Mouse (Mus musculus) neural tube, embryonic 14.5 days (tissue): ENCODE measurements at regions not wholly inside any gene's neighbourhood (a gene's known extent, or its start where the extent isn't known, plus 50 kb on each side); places are given as distances from the start of the nearest gene placed in this dataset.

Experiments
- ATAC-seq: fragments of 200-750 bp; cut with Nextera tagmentation; 2 replicates; pipeline ENCODE4 v1.8.0; 2017; ENCODE audit warnings: low read depth, mild to moderate bottlenecking, moderate TSS enrichment, moderate library complexity
- H3K27ac ChIP-seq: fragments of 300-500 bp; sonication (generic); 2 replicates; pipeline ENCODE4 v1.5.1; 2014; ENCODE audit warnings: low read depth, mild to moderate bottlenecking, control low read depth, low read length, moderate library complexity, mixed read lengths
- H3K27me3 ChIP-seq: fragments of 300-500 bp; sonication (generic); 2 replicates; pipeline ENCODE4 v1.6.1; 2014; ENCODE audit warnings: low read length; ENCODE audit not compliant: control insufficient read depth, insufficient read depth
- H3K36me3 ChIP-seq: fragments of 300-500 bp; sonication (generic); 2 replicates; pipeline ENCODE4 v1.6.1; 2014; ENCODE audit warnings: low read length, mixed read lengths; ENCODE audit not compliant: control insufficient read depth, insufficient read depth
- H3K4me1 ChIP-seq: fragments of 300-500 bp; sonication (generic); 2 replicates; pipeline ENCODE4 v1.6.1; 2014; ENCODE audit warnings: low read length; ENCODE audit not compliant: control insufficient read depth, insufficient read depth
- H3K4me2 ChIP-seq: fragments of 300-500 bp; sonication (generic); 2 replicates; pipeline ENCODE4 v1.6.1; 2014; ENCODE audit warnings: mild to moderate bottlenecking, low read depth, low read length, control low read depth
- H3K4me3 ChIP-seq: fragments of 300-500 bp; sonication (generic); 2 replicates; pipeline ENCODE4 v1.5.1; 2014; ENCODE audit warnings: low read depth, low read length, control low read depth, mixed read lengths
- H3K9ac ChIP-seq: fragments of 300-500 bp; sonication (generic); replicated peaks from 2 replicates; pipeline ENCODE4 v1.6.1; 2014; ENCODE audit warnings: low read depth, mild to moderate bottlenecking, control low read depth, low read length, mixed read lengths
- H3K9me3 ChIP-seq: fragments of 300-500 bp; sonication (generic); 2 replicates; pipeline ENCODE4 v1.6.1; 2016; ENCODE audit warnings: low read length; ENCODE audit not compliant: control insufficient read depth
- WGBS: fragments of 180-500 bp; shearing (Covaris S2); extraction: QIAGEN DNeasy Blood & Tissue Kit; methylation state at CpG from one replicate; pipeline ENCODE4 v1.1.7; 2014; 5-methylcytosine and 5-hydroxymethylcytosine counted together

GRCm38 (mm10) chr9:113381591-113382110, 326.4 kb downstream of the Pdcd6ip start:
- H3K27ac ChIP-seq: peak overlapping the region; percentile 57
- H3K4me2 ChIP-seq: peak overlapping the region; percentile 16
- no peaks in the 10 kb centered on the region for H3K36me3 ChIP-seq
- 29% methylated on average over 13 of the region's 13 CpGs for WGBS
- peak overlapping the region; percentile 21; the same call in 1 of the 2 replicates for H3K9ac ChIP-seq
- peaks cover 15% of the 10 kb centered on the region for H3K4me1 ChIP-seq
- no peak overlapping the region for H3K4me3 ChIP-seq
- H3K9me3 ChIP-seq: no peaks in the 10 kb centered on the region
- no peak for ATAC-seq
- no peaks in the 10 kb centered on the region for H3K27me3 ChIP-seq

DNA sequence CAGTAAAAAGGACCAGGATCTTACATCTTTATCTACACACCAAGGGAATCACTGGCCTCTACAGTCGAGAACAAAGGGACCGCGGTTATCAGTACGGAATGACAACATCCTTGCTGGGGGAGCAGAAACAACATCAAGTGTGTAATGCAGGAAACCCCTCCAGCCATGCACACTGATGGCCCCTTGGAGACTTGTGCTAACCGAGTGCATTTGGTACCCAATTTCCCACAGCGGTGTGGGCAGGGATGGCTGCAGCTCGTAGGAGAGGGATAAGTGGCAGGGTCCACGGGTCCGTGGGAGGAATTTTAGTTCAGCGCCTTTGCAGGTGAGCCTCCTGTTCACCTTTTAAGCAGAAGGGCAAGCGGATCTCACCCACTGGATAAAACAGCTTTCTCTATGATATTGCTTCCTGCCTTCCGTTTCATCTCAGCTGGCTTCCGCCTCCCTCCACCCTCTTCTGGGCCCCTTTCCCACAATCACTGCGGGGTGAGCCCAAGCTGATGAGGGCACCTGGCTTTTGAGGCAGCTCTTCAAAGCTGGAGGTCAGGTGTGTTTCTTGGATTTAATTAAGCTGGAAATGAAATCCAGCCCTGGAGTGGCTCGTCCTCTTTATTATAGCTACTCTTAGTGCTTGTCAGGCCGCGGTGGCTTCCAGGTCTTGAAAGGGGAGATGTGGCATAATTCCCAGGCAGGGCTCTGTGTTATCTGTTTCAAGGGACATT, 327.5 kb downstream of the Pdcd6ip start:
- Histone ChIP-seq H3K36me3 (no peaks in the 10 kb centered on the region), H3K9me3 (no peaks in the 10 kb centered on the region), H3K27me3 (no peaks in the 10 kb centered on the region), H3K4me3 (no peak overlapping the region), H3K9ac (no peak overlapping the region), H3K27ac (peak overlapping the region; percentile 55; the same call in 1 of the 2 replicates), H3K4me1 (peaks cover 15% of the 10 kb centered on the region), H3K4me2 (no peak overlapping the region; the same call in 1 of the 2 replicates)
- WGBS: 38% methylated on average over 17 of the region's 17 CpGs
- peak; percentile 54; the same call in 1 of the 2 replicates for ATAC-seq

DNA sequence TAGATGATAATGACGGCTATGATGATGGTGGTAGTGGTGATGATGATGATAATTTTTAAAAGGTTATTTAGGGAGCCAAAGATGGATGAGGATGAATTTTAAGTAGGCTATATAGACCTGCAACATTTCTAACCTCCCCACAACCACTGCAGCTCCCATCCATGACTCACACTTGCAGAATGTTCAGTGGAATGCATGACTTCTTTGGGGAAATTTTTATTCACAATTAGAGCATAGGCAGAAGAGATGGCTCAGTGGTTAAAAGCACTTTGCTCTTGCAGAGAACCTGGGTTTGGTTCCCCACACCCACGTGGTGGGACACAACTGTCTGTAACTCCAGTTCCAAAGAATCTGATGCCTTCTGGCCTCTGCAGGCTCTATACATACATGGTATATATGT, 329.5 kb downstream of the Pdcd6ip start:
- H3K4me2 ChIP-seq: no peak overlapping the region
- WGBS: 79% methylated on average over 2 of the region's 2 CpGs
- no peaks in the 10 kb centered on the region for H3K27me3 ChIP-seq
- no peak overlapping the region for H3K4me3 ChIP-seq
- ATAC-seq: no peak
- H3K36me3 ChIP-seq: no peaks in the 10 kb centered on the region
- H3K9ac ChIP-seq: no peak overlapping the region
- H3K9me3 ChIP-seq: no peaks in the 10 kb centered on the region
- no peak overlapping the region for H3K27ac ChIP-seq
- peaks cover 15% of the 10 kb centered on the region for H3K4me1 ChIP-seq

DNA sequence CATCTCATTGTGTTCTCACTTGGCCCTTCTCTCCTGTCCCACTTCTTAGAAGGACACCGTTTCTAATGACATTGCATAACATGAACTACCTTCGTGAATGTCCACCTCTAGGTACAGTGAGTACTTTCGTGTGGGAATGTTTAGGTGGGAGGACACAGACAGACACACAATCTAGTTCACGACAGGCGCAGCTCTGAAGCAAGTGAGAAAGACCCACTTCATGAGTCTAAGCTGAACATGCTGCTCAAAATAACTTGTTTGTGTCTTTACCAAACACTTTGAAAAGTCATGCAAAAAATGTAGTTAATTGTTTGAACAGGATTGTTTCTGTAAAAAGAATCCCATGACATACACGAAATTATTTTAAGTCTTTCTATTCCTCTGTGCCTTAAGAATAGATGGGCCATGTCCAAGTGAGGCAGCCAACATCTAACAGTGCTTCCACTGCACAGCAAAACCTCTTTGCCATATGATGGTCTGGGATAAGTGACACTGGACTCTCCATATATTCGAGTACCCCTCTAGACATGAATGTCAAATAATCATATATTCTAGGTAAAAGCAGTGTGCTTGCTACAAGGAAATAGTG, 336.2 kb downstream of the Pdcd6ip start:
- Histone ChIP-seq H3K9me3 (no peaks in the 10 kb centered on the region), H3K27ac (no peak overlapping the region), H3K9ac (no peak overlapping the region), H3K4me1 (no peaks in the 10 kb centered on the region), H3K36me3 (no peaks in the 10 kb centered on the region), H3K4me2 (no peak overlapping the region), H3K4me3 (no peak overlapping the region), H3K27me3 (no peaks in the 10 kb centered on the region)
- no peak for ATAC-seq
- 90% methylated on average over 7 of the region's 7 CpGs for WGBS

- Histone ChIP-seq H3K9ac (no peak overlapping the region), H3K4me3 (no peak overlapping the region), H3K9me3 (no peaks in the 10 kb centered on the region), H3K4me2 (no peak overlapping the region), H3K4me1 (no peaks in the 10 kb centered on the region; the same call in 1 of the 2 replicates), H3K27ac (no peak overlapping the region), H3K27me3 (no peaks in the 10 kb centered on the region), H3K36me3 (no peaks in the 10 kb centered on the region)
- ATAC-seq: no peak
- 84% methylated on average over 5 of the region's 5 CpGs for WGBS
Observed at GRCm38 (mm10) chr9:113347942-113348341, 360.1 kb downstream of the Pdcd6ip start.

GRCm38 (mm10) chr9:113346531-113346930, 361.5 kb downstream of the Pdcd6ip start:
- 67% methylated on average over 13 of the region's 13 CpGs for WGBS

DNA sequence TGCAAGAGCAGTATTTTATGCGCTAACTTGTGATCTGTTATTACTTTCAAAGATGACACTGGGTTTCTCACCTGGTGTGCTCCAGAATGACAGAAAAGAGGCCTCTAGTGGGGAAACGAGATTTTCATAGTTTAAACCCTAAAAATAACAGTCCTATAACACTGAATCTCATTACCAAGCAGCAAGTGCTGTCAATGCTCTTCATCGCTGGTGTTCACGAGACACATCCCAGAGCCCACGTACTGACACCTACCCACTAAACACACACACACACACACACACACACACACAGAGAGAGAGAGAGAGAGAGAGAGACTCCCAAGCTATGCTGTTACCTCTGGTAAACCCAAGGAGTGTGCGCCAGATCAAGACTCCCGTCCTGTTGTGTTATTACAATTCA, 365.9 kb downstream of the Pdcd6ip start:
- Histone ChIP-seq H3K4me1 (no peaks in the 10 kb centered on the region; the same call in 1 of the 2 replicates), H3K27ac (no peak overlapping the region), H3K4me3 (no peak overlapping the region), H3K27me3 (no peaks in the 10 kb centered on the region), H3K36me3 (no peaks in the 10 kb centered on the region), H3K9me3 (no peaks in the 10 kb centered on the region), H3K4me2 (no peak overlapping the region), H3K9ac (no peak overlapping the region)
- no peak for ATAC-seq
- 76% methylated on average over 7 of the region's 7 CpGs for WGBS

More at GRCm38 (mm10) chr9:113346531-113346930, 361.5 kb downstream of the Pdcd6ip start:
- Histone ChIP-seq H3K9me3 (no peaks in the 10 kb centered on the region), H3K27me3 (no peaks in the 10 kb centered on the region), H3K36me3 (no peaks in the 10 kb centered on the region), H3K4me3 (no peak overlapping the region), H3K9ac (no peak overlapping the region), H3K4me2 (no peak overlapping the region), H3K27ac (no peak overlapping the region), H3K4me1 (no peaks in the 10 kb centered on the region; the same call in 1 of the 2 replicates)
- no peak for ATAC-seq

- WGBS: 58% methylated on average over 6 of the region's 6 CpGs
- ATAC-seq: no peak
Observed at GRCm38 (mm10) chr9:113340838-113341237, 367.2 kb downstream of the Pdcd6ip start.

DNA sequence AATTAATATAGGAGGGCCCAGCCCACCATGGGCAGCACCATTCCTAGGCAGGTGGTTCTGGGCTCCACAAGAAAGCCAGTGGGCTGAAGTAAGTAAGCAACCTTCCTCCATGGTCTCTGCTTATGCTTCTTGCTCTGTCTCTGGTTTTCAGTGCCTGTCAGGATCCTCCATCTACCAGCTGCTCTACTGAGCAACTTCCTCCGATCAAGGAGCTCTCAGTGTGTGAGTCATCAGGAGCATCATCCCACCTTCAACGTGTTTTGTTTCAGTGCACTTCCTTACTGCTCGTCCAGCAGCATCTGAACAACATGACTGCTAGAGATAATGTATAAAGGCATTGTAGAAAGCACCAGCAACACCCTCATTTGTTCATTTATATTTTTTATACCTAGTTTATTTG, 368.0 kb downstream of the Pdcd6ip start:
- Histone ChIP-seq H3K4me3 (no peak overlapping the region), H3K9me3 (no peaks in the 10 kb centered on the region), H3K9ac (no peak overlapping the region), H3K27me3 (no peaks in the 10 kb centered on the region), H3K36me3 (no peaks in the 10 kb centered on the region), H3K27ac (no peak overlapping the region), H3K4me1 (no peaks in the 10 kb centered on the region), H3K4me2 (no peak overlapping the region)
- WGBS: 88% methylated on average over 3 of the region's 3 CpGs
- no peak for ATAC-seq

More at GRCm38 (mm10) chr9:113340838-113341237, 367.2 kb downstream of the Pdcd6ip start:
- Histone ChIP-seq H3K4me1 (no peaks in the 10 kb centered on the region), H3K9ac (no peak overlapping the region), H3K4me2 (no peak overlapping the region), H3K4me3 (no peak overlapping the region), H3K36me3 (no peaks in the 10 kb centered on the region), H3K27me3 (no peaks in the 10 kb centered on the region), H3K9me3 (no peaks in the 10 kb centered on the region), H3K27ac (no peak overlapping the region)
